Mouse (Mus musculus) heart, postnatal 36 days (tissue): ENCODE measurements at regions not wholly inside any gene's neighbourhood (a gene's known extent, or its start where the extent isn't known, plus 50 kb on each side); places are given as distances from the start of the nearest gene placed in this dataset.
"Not testable (repeated sequence)": the region's sequence is repeated elsewhere in the genome, so short reads cannot be mapped to it uniquely, and the experiment has no call there.

ENCODE experiments used
- DNase-seq, 2 experiments: peaks; one replicate each; pipeline ENCODE4 v3.0.0; 2021 to 2022
- intact Hi-C: fragments of 180-260 bp; cut with DNase I; formaldehyde crosslinking; loops from one replicate; pipeline ENCODE4 v1.15.1; 2025

DNA sequence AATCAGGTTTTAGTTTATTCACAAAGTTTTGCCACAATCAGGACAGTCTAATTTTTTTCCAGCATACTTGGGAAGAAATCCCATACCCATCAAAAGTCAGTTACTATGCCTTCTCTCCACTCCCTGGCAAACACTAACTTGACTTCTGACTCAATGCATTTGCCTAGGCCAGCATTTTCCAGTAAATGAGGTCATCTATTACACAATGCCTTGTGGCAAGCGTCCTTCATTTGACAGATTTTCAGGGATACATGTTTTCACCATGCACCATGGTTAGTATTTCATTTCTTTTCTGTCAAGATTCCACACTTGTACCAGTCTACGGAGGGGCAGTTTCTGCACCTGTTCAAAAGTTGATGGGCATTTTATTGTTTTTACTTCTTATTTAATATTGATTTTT lies 88.4 kb upstream of the Slc2a12 start:
- DNase-seq, intact Hi-C loops: not testable (repeated sequence)

DNA sequence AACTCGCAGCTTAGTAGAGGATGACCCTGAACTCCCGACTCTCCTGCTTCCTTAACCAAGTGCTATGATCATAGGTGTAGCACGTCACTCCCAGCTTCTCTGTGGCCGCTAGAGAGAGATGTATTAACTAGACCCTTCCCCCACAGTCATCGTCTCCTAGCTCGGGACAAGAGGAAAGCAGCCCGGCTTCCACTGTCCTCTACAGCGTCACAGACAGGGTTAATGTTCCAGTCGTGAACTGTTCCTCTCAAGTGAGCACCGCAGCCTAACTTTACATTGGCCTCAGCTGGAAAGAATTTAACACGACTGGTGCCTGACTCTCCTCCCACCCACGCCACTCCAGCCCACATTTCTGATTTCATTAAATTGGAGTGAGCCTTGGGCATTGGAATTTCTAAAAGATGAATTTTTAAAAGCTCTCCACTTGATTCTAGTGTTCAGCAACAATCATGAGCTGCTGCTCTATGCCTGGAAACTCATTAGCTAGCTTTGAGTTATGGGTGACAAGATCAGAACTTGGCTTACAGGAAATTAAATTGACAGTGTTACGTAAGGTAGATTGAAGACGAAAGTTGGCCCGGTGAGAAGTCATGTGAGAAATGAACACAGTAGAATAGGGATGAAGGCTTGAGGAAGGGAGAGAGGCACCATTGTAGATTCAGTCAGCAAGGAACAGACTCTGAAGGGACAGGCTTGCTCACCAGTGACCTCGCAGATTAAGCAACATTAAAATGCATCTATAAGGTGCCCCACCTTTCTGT lies 75.4 kb upstream of the Slc2a12 start:
- DNase-seq, intact Hi-C loops: not testable (repeated sequence)

DNA sequence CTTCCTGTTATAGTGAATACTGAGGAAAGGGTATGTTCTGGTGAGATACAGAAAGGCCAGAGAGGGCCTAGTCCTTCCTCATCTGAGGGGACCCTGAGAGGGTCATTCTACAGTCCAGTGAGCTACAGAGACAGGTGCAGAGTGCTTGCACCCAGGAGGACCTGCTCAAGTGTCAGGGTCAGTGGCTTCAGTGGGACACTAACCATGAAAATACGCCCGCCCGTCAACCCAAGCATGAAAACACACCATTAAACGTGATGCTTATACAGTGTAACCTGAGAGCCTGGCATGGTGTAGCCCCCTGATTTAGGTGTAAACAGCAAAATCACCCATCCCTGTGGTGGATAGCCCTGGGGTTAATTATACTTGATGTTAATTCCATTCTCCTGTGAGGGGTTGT lies 70.8 kb upstream of the Slc2a12 start:
- DNase-seq, result not testable (repeated sequence)
- intact Hi-C loops, result loop anchor here (1.0 kb wide), 1 partner anchor 87 kb away; no protein-coding TSS in a partner anchor

DNA sequence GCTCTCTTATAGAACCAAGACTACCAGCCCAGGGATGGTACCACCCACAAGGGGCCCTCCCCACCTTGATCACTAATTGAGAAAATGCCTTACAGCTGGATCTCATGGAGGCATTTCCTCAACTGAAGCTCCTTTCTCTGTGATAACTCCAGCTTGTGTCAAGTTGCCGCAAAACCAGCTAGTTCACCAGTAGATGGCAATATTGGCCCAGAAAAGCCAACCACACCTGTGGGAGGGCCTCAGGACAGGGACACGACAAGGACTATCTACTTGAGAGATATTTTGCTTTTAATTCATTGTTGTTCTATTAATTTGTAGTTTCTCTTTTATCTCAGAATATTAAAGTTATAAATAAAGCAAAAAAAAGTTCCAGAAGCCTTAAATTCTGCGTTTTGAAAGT lies 65.4 kb upstream of the Slc2a12 start:
- peak; percentile 31 to 48 for DNase-seq
- intact Hi-C loops, result loop anchor here (1.0 to 2.0 kb wide), 5 partner anchors 99 to 545 kb away; no protein-coding TSS in a partner anchor

DNA sequence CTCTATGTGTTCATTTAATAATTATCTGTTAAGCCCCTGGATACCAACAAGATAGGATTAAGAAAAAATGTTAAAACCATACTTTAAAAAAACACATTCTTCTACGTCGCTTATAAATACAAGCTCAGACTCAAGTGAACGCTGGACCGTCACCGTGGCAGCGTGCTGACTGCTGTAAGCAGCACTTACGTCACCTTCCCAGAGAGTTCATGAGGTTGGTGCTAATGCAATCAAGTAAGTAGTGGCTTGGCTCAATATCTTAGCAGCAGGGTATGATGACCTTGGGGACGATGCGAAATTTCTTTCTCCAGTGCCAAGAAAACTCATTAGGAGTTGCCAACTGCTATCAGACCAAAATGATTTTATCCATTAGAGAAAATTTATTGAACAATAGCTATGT lies 63.5 kb upstream of the Slc2a12 start:
- DNase-seq, intact Hi-C loops: not testable (repeated sequence)

DNA sequence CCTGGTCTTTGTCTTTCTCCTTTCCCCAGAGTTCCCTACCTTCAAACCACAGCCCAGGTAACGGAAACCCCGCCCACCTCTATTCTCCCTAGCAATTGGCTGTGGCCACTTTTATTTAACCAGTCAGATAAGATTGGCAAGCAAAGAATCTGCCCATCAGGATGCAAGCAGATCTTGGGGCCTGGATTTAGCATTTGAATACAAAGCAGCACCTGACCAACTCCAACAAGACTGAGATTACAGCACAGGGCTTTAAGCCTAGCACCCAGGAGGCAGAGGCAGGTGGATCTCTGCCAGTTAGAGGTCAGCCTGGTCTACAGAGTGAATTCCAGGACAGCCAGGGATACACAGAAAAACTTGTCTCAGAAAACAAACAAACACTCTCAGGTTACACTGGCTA lies 61.5 kb upstream of the Slc2a12 start:
- DNase-seq, intact Hi-C loops: not testable (repeated sequence)

DNA sequence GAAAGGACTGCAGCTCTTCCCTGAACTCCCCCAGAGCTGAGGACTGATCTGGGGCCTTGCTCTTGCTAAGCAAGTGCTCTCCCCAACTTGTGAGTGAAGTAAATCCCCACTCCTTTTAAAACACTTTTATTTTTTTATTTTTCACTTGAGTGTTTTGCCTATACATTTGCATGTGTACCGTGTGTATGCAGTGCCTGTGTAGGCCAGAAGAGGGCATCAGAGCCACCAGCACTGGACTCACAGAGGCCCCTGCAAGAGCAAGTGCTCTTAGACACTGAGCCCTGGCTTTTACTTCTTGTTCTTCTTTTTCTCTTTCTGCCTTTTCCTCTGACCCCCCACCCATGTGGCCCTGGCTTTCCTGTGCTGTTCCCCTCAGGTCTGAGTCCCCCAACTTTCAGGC lies 56.2 kb upstream of the Slc2a12 start:
- DNase-seq, intact Hi-C loops: not testable (repeated sequence)

DNA sequence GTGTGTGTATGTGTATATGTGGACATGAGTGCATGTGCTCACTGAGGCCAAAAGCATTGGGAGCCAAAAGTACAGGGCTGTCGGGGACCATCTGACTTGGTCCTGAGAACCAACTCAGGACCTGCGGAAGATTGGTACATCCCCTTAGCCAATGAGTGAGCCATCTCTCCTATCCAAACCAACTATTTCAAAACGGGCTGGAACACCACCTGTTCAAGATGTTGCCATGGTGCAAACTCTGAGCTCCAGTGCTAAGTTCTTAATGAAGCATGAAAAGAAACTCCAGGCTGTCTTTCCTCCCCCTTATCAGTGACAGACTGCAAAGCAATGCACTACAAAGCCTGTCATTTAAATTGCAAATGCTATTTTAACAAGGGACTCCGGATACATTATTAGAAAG lies 53.1 kb upstream of the Slc2a12 start:
- DNase-seq, intact Hi-C loops: not testable (repeated sequence)

DNA sequence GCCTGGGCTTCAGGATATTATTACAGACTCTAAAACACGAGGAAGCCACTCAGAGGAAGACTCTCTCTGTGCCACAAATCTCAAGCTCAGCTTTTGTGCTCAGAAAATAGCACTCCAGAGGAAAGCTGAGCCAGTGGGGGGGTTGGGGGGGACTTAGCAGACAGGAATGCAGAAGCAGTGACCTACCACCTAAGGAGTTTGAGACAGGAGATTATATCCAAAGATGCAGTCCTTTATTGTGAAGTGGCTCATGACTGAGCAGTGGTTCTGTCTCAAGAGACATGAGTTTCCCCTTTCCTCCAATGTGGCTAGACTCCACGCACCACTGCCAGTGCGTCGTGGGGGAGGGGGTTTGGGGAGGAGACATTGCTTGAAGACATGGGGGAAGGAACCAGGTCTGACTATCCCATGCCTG lies 52.6 kb upstream of the Slc2a12 start:
- DNase-seq, intact Hi-C loops: not testable (repeated sequence)

DNA sequence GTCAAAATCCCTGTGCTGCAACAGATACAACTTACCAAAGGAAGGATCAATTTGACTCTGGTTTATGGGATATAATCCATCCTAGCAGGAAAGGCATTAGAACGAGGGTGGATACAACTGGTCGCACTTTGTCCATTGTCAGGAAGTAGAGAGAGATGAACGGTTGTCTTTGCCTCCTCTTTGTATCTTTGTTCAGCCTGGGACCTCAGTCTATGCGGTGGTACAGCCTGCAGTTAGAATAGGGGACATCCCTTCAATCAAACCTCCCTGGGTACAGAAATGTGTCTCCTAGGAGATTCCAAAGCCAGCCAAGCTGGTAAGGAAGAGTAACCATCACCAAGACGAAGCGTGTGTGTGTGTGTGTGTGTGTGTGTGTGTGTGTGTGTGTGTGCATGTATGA lies 52.1 kb upstream of the Slc2a12 start:
- intact Hi-C loops, DNase-seq: not testable (repeated sequence)
